Mouse (Mus musculus): Measurements from ENCODE around the gene Plekhg5. TPM values are rescaled to one million over a fixed set of nuclear protein-coding genes. Genes with fewer than 3 reads are reported as not detected.

Gene Plekhg5
- polyA plus RNA-seq, 1 experiment from 2014 or later: 5.0 TPM

Other genes starting within 250 kb of the Plekhg5 start
- 123 and 125 TPM in 2 replicates for gene Camta1, start 210.6 kb upstream of the Plekhg5 start, polyA plus RNA-seq (2014; fragmentation: Nextera tagmentation; extraction: Ambion mirVana)
- 67.9 and 78.9 TPM in 2 replicates for gene Dnajc11, start 138.8 kb upstream of the Plekhg5 start, polyA plus RNA-seq (2014; fragmentation: Nextera tagmentation; extraction: Ambion mirVana)
- 29.7 and 30.0 TPM in 2 replicates for gene Thap3, start 83.5 kb upstream of the Plekhg5 start, polyA plus RNA-seq (2014; fragmentation: Nextera tagmentation; extraction: Ambion mirVana)
- 11.8 and 14.6 TPM in 2 replicates for gene Phf13, start 76.2 kb upstream of the Plekhg5 start, polyA plus RNA-seq (2014; fragmentation: Nextera tagmentation; extraction: Ambion mirVana)
- gene Klhl21, start 63.7 kb upstream of the Plekhg5 start, polyA plus RNA-seq (2014; fragmentation: Nextera tagmentation; extraction: Ambion mirVana): 0.69 and 1.8 TPM in 2 replicates
- 17.2 and 21.6 TPM in 2 replicates for gene Zbtb48, start 44.8 kb upstream of the Plekhg5 start, polyA plus RNA-seq (2014; fragmentation: Nextera tagmentation; extraction: Ambion mirVana)
- gene Tas1r1, start 33.9 kb upstream of the Plekhg5 start, polyA plus RNA-seq (2014; fragmentation: Nextera tagmentation; extraction: Ambion mirVana): 0.32 and 0.70 TPM in 2 replicates
- gene Nol9, start 33.2 kb upstream of the Plekhg5 start, polyA plus RNA-seq (2014; fragmentation: Nextera tagmentation; extraction: Ambion mirVana): 16.1 and 19.8 TPM in 2 replicates
- gene Tnfrsf25, start 43.4 kb downstream of the Plekhg5 start, polyA plus RNA-seq (2014; fragmentation: Nextera tagmentation; extraction: Ambion mirVana): 0.62 and 1.3 TPM in 2 replicates
- gene Espn, start 79.9 kb downstream of the Plekhg5 start, polyA plus RNA-seq (2014; fragmentation: Nextera tagmentation; extraction: Ambion mirVana): 0.19 TPM in 1 of 2 replicates, not detected in the other
- not detected in 2 replicates for gene Hes2, start 86.4 kb downstream of the Plekhg5 start, polyA plus RNA-seq (2014; fragmentation: Nextera tagmentation; extraction: Ambion mirVana)
- 168 and 208 TPM in 2 replicates for gene Acot7, start 105.6 kb downstream of the Plekhg5 start, polyA plus RNA-seq (2014; fragmentation: Nextera tagmentation; extraction: Ambion mirVana)
- gene Gpr153, start 201.7 kb downstream of the Plekhg5 start, polyA plus RNA-seq (2014; fragmentation: Nextera tagmentation; extraction: Ambion mirVana): 6.7 and 8.4 TPM in 2 replicates
- gene Hes3, start 219.2 kb downstream of the Plekhg5 start, polyA plus RNA-seq (2014; fragmentation: Nextera tagmentation; extraction: Ambion mirVana): not detected in 2 replicates
- 13.2 and 18.2 TPM in 2 replicates for gene Icmt, start 224.7 kb downstream of the Plekhg5 start, polyA plus RNA-seq (2014; fragmentation: Nextera tagmentation; extraction: Ambion mirVana)
- gene Rnf207, start 246.5 kb downstream of the Plekhg5 start, polyA plus RNA-seq (2014; fragmentation: Nextera tagmentation; extraction: Ambion mirVana): 2.4 and 2.5 TPM in 2 replicates